8 mouse cellular contexts compared by ENCODE assay signal in the genomic region with DNA sequence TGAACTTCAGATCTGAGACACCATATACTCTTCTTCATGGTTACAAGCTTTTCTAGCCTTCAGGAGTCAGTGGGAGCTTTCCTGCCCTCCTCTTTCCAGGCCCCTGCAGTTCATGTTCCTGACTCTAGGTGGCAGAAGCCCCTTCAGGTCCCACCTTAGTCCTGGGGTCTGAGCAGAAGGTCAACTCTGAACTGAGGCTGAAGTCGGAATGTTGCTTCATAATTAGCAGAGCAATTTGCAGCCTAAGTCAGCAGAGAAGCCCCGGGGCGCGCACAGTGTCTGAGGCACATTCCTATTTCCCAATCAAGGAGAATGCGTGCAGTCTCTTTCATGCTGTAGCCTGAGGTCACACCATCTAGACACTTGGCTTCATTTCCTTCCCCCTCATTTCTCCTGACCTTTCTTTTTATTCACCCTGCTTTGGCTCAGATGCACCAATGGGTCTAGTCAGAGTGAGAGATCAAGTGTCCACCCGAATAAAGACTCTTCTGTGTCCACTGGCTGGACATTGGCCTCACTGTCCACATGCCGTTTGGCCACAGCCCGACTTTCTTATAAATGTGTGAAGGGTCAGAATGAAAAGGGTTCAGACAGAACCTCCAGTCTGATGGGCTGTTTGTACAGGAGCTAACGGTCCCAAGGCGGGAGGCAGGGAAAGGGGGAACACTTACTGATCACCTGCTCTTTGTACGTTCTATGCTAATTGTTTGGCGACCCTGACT. TPM values are rescaled to one million over a fixed set of nuclear protein-coding genes. Genes with fewer than 3 reads are reported as not detected.
DNase-seq lines count a peak whose midpoint lies in the region; ATAC-seq and TF ChIP-seq lines count a peak whose summit lies in the region.

No protein-coding gene starts in this region.

- WGBS in hindbrain, postnatal 0 days = 77% methylated on average over 12 of the region's 12 CpGs
- 80% methylated on average over 12 of the region's 12 CpGs for WGBS in hindbrain, embryonic 13.5 days
- 60% methylated on average over 12 of the region's 12 CpGs for WGBS in limb, embryonic 11.5 days
- WGBS in stomach, postnatal 0 days = 84% methylated on average over 12 of the region's 12 CpGs

- DNase-seq in hindbrain, postnatal 0 days (ENCODE audit: low spot score) = peak; percentile 28
- DNase-seq in thymus, postnatal 25 days = peak; percentile 2
- DNase-seq in thymus, postnatal 0 days (ENCODE audit: low spot score) = no peak
- peak; percentile 27 for DNase-seq in embryo, embryonic 11.5 days (ENCODE audit: low read depth, low spot score)
- peak; percentile 80 for DNase-seq in limb, embryonic 11.5 days (ENCODE audit: low spot score)
- peak; percentile 26 for DNase-seq in stomach, postnatal 0 days (ENCODE audit: low spot score)
- DNase-seq in cerebellum, adult 9-11 months = no peak

- H3K36me3 ChIP-seq in hindbrain, postnatal 0 days (ENCODE audit: insufficient read depth, low read length) = no peaks in the 10 kb centered on the region
- no peaks in the 10 kb centered on the region for H3K36me3 ChIP-seq in hindbrain, embryonic 13.5 days
- H3K36me3 ChIP-seq in limb, embryonic 11.5 days (ENCODE audit: control insufficient read depth, insufficient read depth, low read length) = no peaks in the 10 kb centered on the region
- H3K36me3 ChIP-seq in stomach, postnatal 0 days (ENCODE audit: control insufficient read depth, insufficient read depth, low read length) = no peaks in the 10 kb centered on the region

- peak; percentile 35; the same call in 1 of the 2 replicates for ATAC-seq in hindbrain, postnatal 0 days
- no peak for ATAC-seq in hindbrain, embryonic 13.5 days (ENCODE audit: low FRiP score)
- no peak for ATAC-seq in limb, embryonic 11.5 days (ENCODE audit: insufficient number of reproducible peaks, low FRiP score, low TSS enrichment, low read depth)
- no peak for ATAC-seq in stomach, postnatal 0 days (ENCODE audit: low FRiP score, low TSS enrichment)

- no peak overlapping the region for H3K4me2 ChIP-seq in hindbrain, postnatal 0 days (ENCODE audit: low read depth, low read length)
- H3K4me2 ChIP-seq in hindbrain, embryonic 13.5 days = no peak overlapping the region
- no peak overlapping the region for H3K4me2 ChIP-seq in limb, embryonic 11.5 days (ENCODE audit: low read depth, severe bottlenecking)
- H3K4me2 ChIP-seq in stomach, postnatal 0 days (replicated peaks; ENCODE audit: low read depth) = no peak overlapping the region

- no peak for TF ChIP-seq EP300 in stomach, postnatal 0 days (optimal IDR thresholded peaks at IDR 0.05)

- H3K4me3 ChIP-seq in hindbrain, postnatal 0 days (ENCODE audit: low read length) = no peak overlapping the region
- no peak overlapping the region for H3K4me3 ChIP-seq in hindbrain, embryonic 13.5 days
- H3K4me3 ChIP-seq in limb, embryonic 11.5 days (ENCODE audit: low read depth, low read length) = no peak overlapping the region
- H3K4me3 ChIP-seq in stomach, postnatal 0 days (ENCODE audit: low read depth, low read length) = no peak overlapping the region

- H3K27ac ChIP-seq in hindbrain, postnatal 0 days = no peak overlapping the region
- H3K27ac ChIP-seq in hindbrain, embryonic 13.5 days = no peak overlapping the region
- H3K27ac ChIP-seq in limb, embryonic 11.5 days (replicated peaks; ENCODE audit: low read depth, low read length) = no peak overlapping the region
- no peak overlapping the region for H3K27ac ChIP-seq in stomach, postnatal 0 days (replicated peaks)

- TF ChIP-seq CTCF in hindbrain, postnatal 0 days (IDR thresholded peaks at IDR 0.05; ENCODE audit: low read depth) = peak; percentile 78
- peak; percentile 80 for TF ChIP-seq CTCF in stomach, postnatal 0 days (IDR thresholded peaks at IDR 0.05; ENCODE audit: low read depth)

- H3K4me1 ChIP-seq in hindbrain, postnatal 0 days (ENCODE audit: insufficient read depth, low read length) = no peaks in the 10 kb centered on the region
- no peaks in the 10 kb centered on the region for H3K4me1 ChIP-seq in hindbrain, embryonic 13.5 days (replicated peaks)
- no peaks in the 10 kb centered on the region for H3K4me1 ChIP-seq in limb, embryonic 11.5 days (ENCODE audit: control insufficient read depth, insufficient read depth, low read length)
- no peaks in the 10 kb centered on the region for H3K4me1 ChIP-seq in stomach, postnatal 0 days (replicated peaks; ENCODE audit: control insufficient read depth, insufficient read depth)

- no peaks in the 10 kb centered on the region for H3K27me3 ChIP-seq in hindbrain, postnatal 0 days (ENCODE audit: insufficient read depth, low read length)
- H3K27me3 ChIP-seq in hindbrain, embryonic 13.5 days = no peaks in the 10 kb centered on the region
- H3K27me3 ChIP-seq in limb, embryonic 11.5 days (ENCODE audit: control insufficient read depth, insufficient read depth, low read length) = no peaks in the 10 kb centered on the region
- no peaks in the 10 kb centered on the region for H3K27me3 ChIP-seq in stomach, postnatal 0 days (ENCODE audit: control insufficient read depth, insufficient read depth, low read length)

- no peaks in the 10 kb centered on the region for H3K9me3 ChIP-seq in hindbrain, postnatal 0 days (ENCODE audit: low read length)
- H3K9me3 ChIP-seq in hindbrain, embryonic 13.5 days = no peaks in the 10 kb centered on the region
- H3K9me3 ChIP-seq in limb, embryonic 11.5 days (ENCODE audit: control insufficient read depth, low read length) = no peaks in the 10 kb centered on the region
- H3K9me3 ChIP-seq in stomach, postnatal 0 days (ENCODE audit: control insufficient read depth, low read length) = no peaks in the 10 kb centered on the region

- no peak overlapping the region for H3K9ac ChIP-seq in hindbrain, postnatal 0 days (replicated peaks; ENCODE audit: low read length)
- no peak overlapping the region for H3K9ac ChIP-seq in hindbrain, embryonic 13.5 days
- no peak overlapping the region for H3K9ac ChIP-seq in limb, embryonic 11.5 days (ENCODE audit: low read length)
- H3K9ac ChIP-seq in stomach, postnatal 0 days (ENCODE audit: low read length) = no peak overlapping the region

RNA-seq across cellular contexts. Expression of gene Tmem72, which starts 58.4 kb away (rescaled TPM):
- total RNA-seq in hindbrain, postnatal 0 days (2014; rRNA removed) = 2.0 and 2.6 TPM in 2 replicates
- 3.8 and 4.6 TPM in 2 replicates for polyA plus RNA-seq in hindbrain, postnatal 0 days (2015; fragmentation: Nextera tagmentation; extraction: Ambion mirVana)
- polyA plus RNA-seq in hindbrain, embryonic 13.5 days (2015; fragmentation: Nextera tagmentation; extraction: Ambion mirVana) = 1.0 and 1.9 TPM in 2 replicates
- 0.04 TPM in 2 replicates for polyA plus RNA-seq in thymus, postnatal 0 days (2015; fragmentation: Nextera tagmentation; extraction: Ambion mirVana)
- 0.04 and 0.10 TPM in 2 replicates for polyA plus RNA-seq in limb, embryonic 11.5 days (2014; fragmentation: Nextera tagmentation; extraction: Ambion mirVana)
- 0.05 and 0.08 TPM in 2 replicates for polyA plus RNA-seq in stomach, postnatal 0 days (2015; fragmentation: Nextera tagmentation; extraction: Ambion mirVana)

Comparison
In these comparisons a context has a peak if more than half of its experiments do, and no peak if none do; other contexts are left out.
1. DNase-seq: peak in hindbrain, postnatal 0 days (single experiment), thymus, postnatal 25 days (single experiment), embryo, embryonic 11.5 days (single experiment), limb, embryonic 11.5 days (single experiment) and stomach, postnatal 0 days (single experiment); none in thymus, postnatal 0 days (single experiment) and cerebellum, adult 9-11 months (single experiment).